Mouse (Mus musculus) ES-Bruce4 (cell line): ENCODE results near the gene Impg1. TPM values are rescaled to one million over a fixed set of nuclear protein-coding genes. Genes with fewer than 3 reads are reported as not detected.

Experiments
- H3K27ac ChIP-seq: 2 replicates; pipeline ENCODE4 v1.5.1; 2012; ENCODE audit warnings: low read length, inconsistent platforms; ENCODE audit not compliant: insufficient read depth
- H3K27me3 ChIP-seq: 2 replicates; pipeline ENCODE4 v1.6.1; 2012; ENCODE audit warnings: mild to moderate bottlenecking, low read length, inconsistent platforms; ENCODE audit not compliant: control insufficient read depth, poor library complexity, insufficient read depth, severe bottlenecking
- H3K36me3 ChIP-seq: 2 replicates; pipeline ENCODE4 v1.6.1; 2012; ENCODE audit warnings: inconsistent platforms, mild to moderate bottlenecking, low read length, moderate library complexity; ENCODE audit not compliant: control insufficient read depth, poor library complexity, insufficient read depth, severe bottlenecking
- H3K4me1 ChIP-seq: one replicate; pipeline ENCODE4 v1.8.1; 2011; ENCODE audit warnings: low read length; ENCODE audit not compliant: control insufficient read depth, insufficient read depth
- H3K4me3 ChIP-seq: 2 replicates; pipeline ENCODE4 v1.5.1; 2011; ENCODE audit warnings: low read depth, mild to moderate bottlenecking, low read length
- H3K9ac ChIP-seq: 2 replicates; pipeline ENCODE4 v1.6.1; 2012; ENCODE audit warnings: low read depth, mild to moderate bottlenecking, inconsistent platforms; ENCODE audit not compliant: poor library complexity, severe bottlenecking
- H3K9me3 ChIP-seq: replicated peaks from 2 replicates; pipeline ENCODE4 v1.6.1; 2012; ENCODE audit warnings: mild to moderate bottlenecking, low read length, inconsistent platforms; ENCODE audit not compliant: control insufficient read depth, poor library complexity, insufficient read depth, severe bottlenecking
- CTCF ChIP-seq: IDR thresholded peaks from one replicate; pipeline ENCODE4 v1.8.1; 2011; ENCODE audit warnings: low read depth, low read length
- EP300 ChIP-seq: IDR thresholded peaks from 2 replicates; pipeline ENCODE4 v1.6.1; 2011; ENCODE audit warnings: low read depth, low read length; ENCODE audit not compliant: insufficient read depth
- POLR2A ChIP-seq: IDR thresholded peaks from one replicate; pipeline ENCODE4 v1.8.1; 2011; ENCODE audit warnings: low read length; ENCODE audit not compliant: insufficient read depth
- polyA plus RNA-seq: library from polyadenylated mRNA; stranded (reverse); fragments of >200 nt; gene quantifications from 2 replicates; pipeline ENCODE4 v1.2.4, GENCODE M21; 2011; ENCODE audit warnings: low read depth; ENCODE audit not compliant: missing spikeins, insufficient read depth, insufficient read length

Impg1 gene
- polyA plus RNA-seq, 1 experiment, result not detected

DNA sequence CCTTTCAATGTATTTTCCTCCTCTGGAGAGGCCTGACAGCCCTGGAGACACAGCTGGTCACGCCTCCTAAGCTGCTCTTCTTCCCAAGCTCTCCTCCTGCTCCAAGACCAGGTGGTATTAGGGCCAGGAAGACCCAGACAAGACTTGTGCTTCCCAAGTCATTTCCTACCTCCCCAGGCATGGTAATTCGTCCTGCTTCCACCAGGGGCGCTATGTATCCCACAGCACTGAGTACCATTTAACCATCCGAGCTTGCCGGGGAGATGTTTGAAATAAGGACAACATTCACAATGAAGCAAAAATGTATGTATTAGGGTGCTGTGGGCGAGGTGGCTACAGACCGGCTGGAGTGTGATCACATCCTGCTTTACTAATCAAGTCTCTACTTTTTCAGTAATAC lies 79.3 kb downstream of the Impg1 start:
- Histone ChIP-seq H3K27ac (no peak overlapping the region), H3K4me1 (no peaks in the 10 kb centered on the region), H3K27me3 (no peaks in the 10 kb centered on the region), H3K9ac (no peak overlapping the region), H3K4me3 (no peak overlapping the region), H3K36me3 (no peaks in the 10 kb centered on the region), H3K9me3 (no peaks in the 10 kb centered on the region)
- TF ChIP-seq CTCF (peak; percentile 74), POLR2A (no peak)

DNA sequence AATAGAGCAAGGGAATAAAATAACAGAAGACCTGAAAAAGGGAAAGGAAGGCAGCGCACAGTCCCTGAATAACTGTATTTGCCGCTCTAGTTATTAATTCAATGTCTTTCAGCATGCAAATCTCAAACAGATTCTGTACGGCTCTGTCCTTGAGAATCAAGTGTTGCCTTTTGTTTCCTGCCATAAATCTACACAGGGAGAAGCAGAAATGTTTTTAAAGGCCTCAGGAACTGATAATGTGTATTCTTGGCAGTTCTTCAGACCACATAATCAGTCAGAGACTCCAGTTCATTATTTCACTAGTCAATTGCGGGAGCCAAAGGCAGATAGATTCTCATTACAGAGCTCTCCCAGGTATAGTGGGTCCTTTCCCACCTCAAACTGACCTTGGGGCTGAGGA lies 82.6 kb downstream of the Impg1 start:
- H3K9ac ChIP-seq, result no peak overlapping the region
- no peak for TF ChIP-seq CTCF
- no peak for TF ChIP-seq EP300
- TF ChIP-seq POLR2A, result no peak
- H3K4me3 ChIP-seq, result no peak overlapping the region
- no peak overlapping the region for H3K27ac ChIP-seq
- H3K9me3 ChIP-seq, result no peaks in the 10 kb centered on the region
- no peaks in the 10 kb centered on the region for H3K36me3 ChIP-seq
- no peaks in the 10 kb centered on the region for H3K4me1 ChIP-seq
- no peaks in the 10 kb centered on the region for H3K27me3 ChIP-seq

- H3K9me3 ChIP-seq, result no peaks in the 10 kb centered on the region
- H3K9ac ChIP-seq, result no peak overlapping the region
- H3K4me3 ChIP-seq, result no peak overlapping the region
- no peak overlapping the region for H3K27ac ChIP-seq
- TF ChIP-seq EP300, result no peak
- no peak for TF ChIP-seq POLR2A
- no peak for TF ChIP-seq CTCF
- no peaks in the 10 kb centered on the region for H3K4me1 ChIP-seq
- H3K36me3 ChIP-seq, result no peaks in the 10 kb centered on the region
- H3K27me3 ChIP-seq, result no peaks in the 10 kb centered on the region
These were observed 85.1 kb downstream of the Impg1 start for GRCm38 (mm10) chr9:80380078-80380645.

DNA sequence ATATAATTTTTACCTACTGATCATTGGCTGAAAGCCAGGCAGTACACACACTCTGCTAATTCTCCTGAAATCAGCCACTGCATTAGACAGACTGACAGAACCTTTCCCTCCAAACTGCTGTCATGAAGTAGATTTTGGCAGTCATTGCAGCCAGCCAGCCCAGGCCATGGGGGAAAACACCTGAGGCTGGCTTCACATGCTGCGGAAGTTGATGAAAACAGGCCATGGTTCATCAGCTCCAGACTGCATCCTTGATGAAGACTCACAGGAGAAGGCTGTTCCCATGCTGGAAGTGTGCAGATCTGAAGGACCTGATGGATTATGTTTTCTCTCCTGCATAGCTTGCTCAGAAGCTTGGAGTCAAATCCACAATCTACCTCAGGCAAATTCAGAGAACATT lies 91.2 kb downstream of the Impg1 start:
- Histone ChIP-seq H3K4me3 (no peak overlapping the region), H3K36me3 (no peaks in the 10 kb centered on the region), H3K4me1 (no peaks in the 10 kb centered on the region), H3K27me3 (no peaks in the 10 kb centered on the region), H3K9me3 (no peaks in the 10 kb centered on the region), H3K27ac (no peak overlapping the region), H3K9ac (no peak overlapping the region)
- TF ChIP-seq POLR2A, result no peak
- no peak for TF ChIP-seq EP300
- TF ChIP-seq CTCF, result no peak

DNA sequence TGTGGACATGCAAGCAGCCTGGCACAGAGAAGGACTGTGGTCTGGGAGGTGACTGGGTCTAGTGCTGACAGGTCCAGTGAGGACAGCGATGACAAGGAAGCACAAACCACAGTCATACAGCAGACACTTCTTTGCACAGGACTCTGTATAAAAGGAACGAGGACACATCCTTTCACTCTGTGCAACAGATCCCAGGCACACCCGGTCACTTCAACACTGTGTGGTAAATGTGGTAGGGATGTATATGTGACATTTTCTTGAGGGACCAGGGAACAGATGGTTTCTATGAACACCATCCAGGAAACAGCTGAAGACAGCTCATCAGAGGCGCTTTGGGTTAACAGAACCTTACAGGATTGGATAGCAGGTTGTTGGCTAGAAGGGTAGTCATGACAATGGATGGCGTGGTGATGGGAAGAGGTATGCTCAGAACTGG lies 92.0 kb downstream of the Impg1 start:
- H3K9me3 ChIP-seq, result peaks cover 4% of the 10 kb centered on the region
- no peaks in the 10 kb centered on the region for H3K36me3 ChIP-seq
- no peak for TF ChIP-seq POLR2A
- H3K9ac ChIP-seq, result no peak overlapping the region
- no peaks in the 10 kb centered on the region for H3K4me1 ChIP-seq
- no peak overlapping the region for H3K4me3 ChIP-seq
- H3K27me3 ChIP-seq, result no peaks in the 10 kb centered on the region
- H3K27ac ChIP-seq, result no peak overlapping the region

- Histone ChIP-seq H3K9me3 (peaks cover 4% of the 10 kb centered on the region), H3K27me3 (no peaks in the 10 kb centered on the region), H3K36me3 (no peaks in the 10 kb centered on the region), H3K4me3 (no peak overlapping the region), H3K27ac (peak overlapping the region; percentile 54; the same call in 1 of the 2 replicates), H3K9ac (no peak overlapping the region), H3K4me1 (no peaks in the 10 kb centered on the region)
- TF ChIP-seq POLR2A (no peak), CTCF (no peak), EP300 (no peak)
These were observed 96.6 kb downstream of the Impg1 start for GRCm38 (mm10) chr9:80368636-80369035.
